Mouse (Mus musculus): ENCODE results near the gene Fcrl5. TPM values are rescaled to one million over a fixed set of nuclear protein-coding genes. Genes with fewer than 3 reads are reported as not detected.
"Not testable (repeated sequence)": the region's sequence is repeated elsewhere in the genome, so short reads cannot be mapped to it uniquely, and the experiment has no call there.

Gene Fcrl5
- polyA plus RNA-seq, 1 experiment from 2014 or later, result not detected

GRCm38 (mm10) chr3:87443968-87444367 is 8.4 kb downstream of the Fcrl5 start:
- Histone ChIP-seq H3K9ac (no peak overlapping the region), H3K9me3 (no peaks in the 10 kb centered on the region), H3K36me3 (no peaks in the 10 kb centered on the region), H3K27ac (no peak overlapping the region), H3K4me3 (no peak overlapping the region), H3K4me2 (no peak overlapping the region), H3K4me1 (no peaks in the 10 kb centered on the region), H3K27me3 (no peaks in the 10 kb centered on the region)
- ATAC-seq (ENCODE audit: borderline replicate concordance, extremely low read depth, low FRiP score, low TSS enrichment), result no peak
- 41% methylated on average over 6 of the region's 6 CpGs for WGBS

GRCm38 (mm10) chr3:87465454-87465853 is 29.9 kb downstream of the Fcrl5 start:
- Histone ChIP-seq H3K9ac (no peak overlapping the region), H3K4me2 (no peak overlapping the region), H3K27ac (no peak overlapping the region), H3K4me3 (no peak overlapping the region), H3K36me3 (no peaks in the 10 kb centered on the region), H3K4me1 (no peaks in the 10 kb centered on the region), H3K9me3 (no peaks in the 10 kb centered on the region), H3K27me3 (no peaks in the 10 kb centered on the region)
- ATAC-seq (ENCODE audit: borderline replicate concordance, extremely low read depth, low FRiP score, low TSS enrichment), result no peak
- WGBS, result 76% methylated on average over 3 of the region's 3 CpGs

DNA sequence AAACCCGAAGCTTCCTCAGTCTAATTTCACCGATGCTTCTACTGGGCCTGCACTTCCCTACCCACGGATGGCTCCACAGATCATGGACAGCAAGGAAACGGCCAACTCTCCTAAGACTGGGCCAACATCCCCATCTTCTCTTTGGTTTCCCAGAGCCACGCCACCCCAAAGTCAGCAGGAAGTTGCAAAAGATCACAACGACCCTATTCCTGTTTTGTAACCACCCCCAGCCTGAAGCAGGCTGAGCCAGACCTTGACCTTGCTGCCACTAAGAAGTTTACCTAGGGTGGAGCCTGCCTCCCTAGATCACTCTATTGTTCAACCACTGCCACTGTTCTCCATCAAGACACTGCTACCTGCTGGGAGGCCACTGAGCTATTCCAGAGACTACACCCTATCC is 31.4 kb downstream of the Fcrl5 start:
- ATAC-seq (ENCODE audit: borderline replicate concordance, extremely low read depth, low FRiP score, low TSS enrichment), result no peak
- no peak overlapping the region for H3K4me3 ChIP-seq
- no peaks in the 10 kb centered on the region for H3K4me1 ChIP-seq
- H3K4me2 ChIP-seq, result no peak overlapping the region
- H3K9me3 ChIP-seq, result no peaks in the 10 kb centered on the region
- no peak overlapping the region for H3K27ac ChIP-seq
- H3K9ac ChIP-seq, result no peak overlapping the region
- 69% methylated on average over 6 of the region's 6 CpGs for WGBS
- H3K36me3 ChIP-seq, result no peaks in the 10 kb centered on the region
- no peaks in the 10 kb centered on the region for H3K27me3 ChIP-seq

DNA sequence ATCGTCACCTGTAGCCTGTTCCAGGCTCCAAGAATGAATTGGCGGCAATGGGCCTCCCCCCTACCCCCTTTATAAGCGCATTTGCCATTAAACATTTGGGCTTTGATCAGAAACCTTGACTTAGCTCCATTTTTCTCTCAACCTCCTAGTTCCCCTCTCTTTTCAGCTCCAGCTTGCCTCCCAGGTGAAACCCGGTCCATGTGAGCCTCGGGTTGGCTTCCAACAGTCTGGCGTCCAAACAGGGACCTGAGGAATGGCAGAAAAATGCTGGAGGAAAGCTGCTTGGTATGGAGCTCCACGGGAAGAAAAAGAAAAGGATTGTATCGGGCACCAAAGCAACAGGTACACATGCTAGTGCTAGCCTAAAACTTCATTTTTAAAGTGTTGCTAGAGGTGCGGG is 31.8 kb downstream of the Fcrl5 start:
- WGBS, result 87% methylated on average over 9 of the region's 9 CpGs

GRCm38 (mm10) chr3:87477948-87478347 is 42.4 kb downstream of the Fcrl5 start:
- not testable (repeated sequence) for H3K9me3 ChIP-seq; H3K4me2 ChIP-seq; H3K4me1 ChIP-seq; ATAC-seq (ENCODE audit: borderline replicate concordance, extremely low read depth, low FRiP score, low TSS enrichment); H3K27ac ChIP-seq; H3K4me3 ChIP-seq; H3K9ac ChIP-seq; H3K27me3 ChIP-seq; H3K36me3 ChIP-seq
- 80% methylated on average over 3 of the region's 3 CpGs for WGBS

More for the DNA sequence above, 31.8 kb downstream of the Fcrl5 start:
- no peaks in the 10 kb centered on the region for H3K9me3 ChIP-seq
- no peaks in the 10 kb centered on the region for H3K36me3 ChIP-seq
- H3K9ac ChIP-seq, result no peak overlapping the region
- no peak overlapping the region for H3K4me3 ChIP-seq
- no peaks in the 10 kb centered on the region for H3K27me3 ChIP-seq
- no peaks in the 10 kb centered on the region for H3K4me1 ChIP-seq
- H3K27ac ChIP-seq, result no peak overlapping the region
- no peak overlapping the region for H3K4me2 ChIP-seq
- ATAC-seq (ENCODE audit: borderline replicate concordance, extremely low read depth, low FRiP score, low TSS enrichment), result no peak

GRCm38 (mm10) chr3:87478596-87478995 is 43.0 kb downstream of the Fcrl5 start:
- not testable (repeated sequence) for H3K4me3 ChIP-seq; ATAC-seq (ENCODE audit: borderline replicate concordance, extremely low read depth, low FRiP score, low TSS enrichment); H3K36me3 ChIP-seq; H3K9ac ChIP-seq; H3K9me3 ChIP-seq; H3K27me3 ChIP-seq; H3K4me2 ChIP-seq; H3K27ac ChIP-seq; H3K4me1 ChIP-seq
- 84% methylated on average over 6 of the region's 6 CpGs for WGBS

DNA sequence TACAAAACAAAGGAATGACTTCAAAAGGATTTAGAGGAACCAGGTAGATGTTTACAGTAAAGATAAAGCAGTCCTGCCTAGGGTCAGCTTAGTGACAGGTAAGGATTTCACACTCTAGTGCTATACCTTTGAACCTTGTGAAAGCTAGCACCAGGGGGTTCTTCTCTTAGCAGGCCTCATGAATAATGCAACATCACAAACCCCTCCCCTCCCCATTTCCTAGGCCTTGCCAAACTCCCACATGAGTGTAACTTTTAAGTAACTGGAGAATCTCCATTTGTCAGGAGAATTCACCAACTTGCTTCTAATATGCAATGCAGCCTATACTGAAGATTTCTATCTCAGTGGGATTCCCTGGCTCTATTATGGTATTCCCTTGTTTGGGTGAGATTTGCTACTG is 43.7 kb downstream of the Fcrl5 start:
- not testable (repeated sequence) for H3K4me2 ChIP-seq; H3K27ac ChIP-seq; H3K36me3 ChIP-seq; H3K27me3 ChIP-seq; H3K4me3 ChIP-seq; H3K4me1 ChIP-seq; ATAC-seq (ENCODE audit: borderline replicate concordance, extremely low read depth, low FRiP score, low TSS enrichment); H3K9me3 ChIP-seq; H3K9ac ChIP-seq

DNA sequence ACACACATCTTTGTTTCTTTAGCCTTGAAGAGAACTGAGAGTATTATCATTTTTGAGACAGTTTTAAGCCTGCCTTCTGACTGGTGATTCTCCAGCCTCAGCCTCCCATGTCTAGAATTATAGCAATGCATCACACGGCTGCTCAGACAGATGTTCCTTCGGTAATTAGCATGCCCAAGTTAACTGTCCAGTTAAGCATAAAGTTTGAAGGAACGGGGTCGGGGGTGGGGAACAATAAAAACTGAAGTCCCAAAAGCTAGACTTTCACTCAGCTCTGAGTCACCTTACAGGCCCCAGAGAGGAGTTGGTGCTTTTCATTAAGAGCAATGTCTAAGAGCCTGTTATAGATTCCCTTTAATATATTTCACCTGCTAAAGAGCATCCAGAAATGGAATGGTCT is 51.8 kb downstream of the Fcrl5 start:
- H3K4me3 ChIP-seq, result no peak overlapping the region

GRCm38 (mm10) chr3:87487911-87488310 is 52.3 kb downstream of the Fcrl5 start:
- Histone ChIP-seq H3K27ac (no peak overlapping the region), H3K4me3 (no peak overlapping the region), H3K36me3 (no peaks in the 10 kb centered on the region), H3K27me3 (no peaks in the 10 kb centered on the region), H3K4me1 (no peaks in the 10 kb centered on the region), H3K9me3 (no peaks in the 10 kb centered on the region), H3K4me2 (no peak overlapping the region), H3K9ac (no peak overlapping the region)
- ATAC-seq (ENCODE audit: borderline replicate concordance, extremely low read depth, low FRiP score, low TSS enrichment), result no peak
- WGBS, result 56% methylated on average over 2 of the region's 2 CpGs

More for the DNA sequence above, 51.8 kb downstream of the Fcrl5 start:
- Histone ChIP-seq H3K36me3 (no peaks in the 10 kb centered on the region), H3K27me3 (no peaks in the 10 kb centered on the region), H3K9ac (no peak overlapping the region), H3K27ac (no peak overlapping the region), H3K9me3 (no peaks in the 10 kb centered on the region), H3K4me1 (no peaks in the 10 kb centered on the region), H3K4me2 (no peak overlapping the region)
- WGBS, result 85% methylated on average over 4 of the region's 4 CpGs
- no peak for ATAC-seq (ENCODE audit: borderline replicate concordance, extremely low read depth, low FRiP score, low TSS enrichment)

- Histone ChIP-seq H3K4me1 (no peaks in the 10 kb centered on the region), H3K4me2 (no peak overlapping the region), H3K36me3 (no peaks in the 10 kb centered on the region), H3K27me3 (no peaks in the 10 kb centered on the region), H3K27ac (no peak overlapping the region), H3K9ac (no peak overlapping the region), H3K4me3 (no peak overlapping the region), H3K9me3 (no peaks in the 10 kb centered on the region)
- no peak for ATAC-seq (ENCODE audit: borderline replicate concordance, extremely low read depth, low FRiP score, low TSS enrichment)
- WGBS, result 82% methylated on average over 9 of the region's 9 CpGs
These were observed 62.7 kb downstream of the Fcrl5 start for GRCm38 (mm10) chr3:87498266-87498665.

- H3K27ac ChIP-seq, result no peak overlapping the region
- H3K9ac ChIP-seq, result no peak overlapping the region
- no peak overlapping the region for H3K4me3 ChIP-seq
- no peak for ATAC-seq (ENCODE audit: borderline replicate concordance, extremely low read depth, low FRiP score, low TSS enrichment)
- no peak overlapping the region for H3K4me2 ChIP-seq
- no peaks in the 10 kb centered on the region for H3K36me3 ChIP-seq
- no peaks in the 10 kb centered on the region for H3K27me3 ChIP-seq
- no peaks in the 10 kb centered on the region for H3K9me3 ChIP-seq
- WGBS, result 19% methylated on average over 3 of the region's 3 CpGs
- no peaks in the 10 kb centered on the region for H3K4me1 ChIP-seq
These were observed 63.5 kb downstream of the Fcrl5 start for GRCm38 (mm10) chr3:87499072-87499471.

GRCm38 (mm10) chr3:87500088-87501055 is 64.8 kb downstream of the Fcrl5 start:
- no peaks in the 10 kb centered on the region for H3K36me3 ChIP-seq
- H3K9ac ChIP-seq, result no peak overlapping the region
- H3K27ac ChIP-seq, result no peak overlapping the region
- H3K9me3 ChIP-seq, result no peaks in the 10 kb centered on the region
- no peaks in the 10 kb centered on the region for H3K27me3 ChIP-seq
- H3K4me3 ChIP-seq, result no peak overlapping the region
- no peak for ATAC-seq (ENCODE audit: borderline replicate concordance, extremely low read depth, low FRiP score, low TSS enrichment)
- no peaks in the 10 kb centered on the region for H3K4me1 ChIP-seq
- H3K4me2 ChIP-seq, result no peak overlapping the region
- 68% methylated on average over 24 of the region's 24 CpGs for WGBS

Data from lung, embryonic 15.5 days (tissue).